Mouse (Mus musculus) activated CD4-positive, CD25-positive, alpha-beta regulatory T cell, adult 9 weeks (primary cell): ENCODE measurements around the gene Zbtb44. TPM values are rescaled to one million over a fixed set of nuclear protein-coding genes. Genes with fewer than 3 reads are reported as not detected.

Experiments
- polyA plus RNA-seq: library from polyadenylated mRNA; unstranded; fragments of 100-300 nt; shearing (Covaris generic); gene quantifications from one replicate; pipeline ENCODE4 v1.2.1, GENCODE M21; 2017

The Zbtb44 gene
- 16.4 TPM for polyA plus RNA-seq

GRCm38 (mm10) chr9:31030532-31031413 is at the start of gene Zbtb44:
Gene Zbtb44, plus strand, starts transcription at chr9:31030644.

Other genes with a start within 250 kb of the Zbtb44 start
- not detected for gene Adamts15, start 108.2 kb upstream of the Zbtb44 start, polyA plus RNA-seq
- 0.20 TPM for gene Adamts8, start 88.1 kb upstream of the Zbtb44 start, polyA plus RNA-seq
- gene St14, start 101.2 kb downstream of the Zbtb44 start, polyA plus RNA-seq = 17.6 TPM
- gene Aplp2, start 181.2 kb downstream of the Zbtb44 start, polyA plus RNA-seq = 155 TPM
- gene Prdm10, start 249.9 kb downstream of the Zbtb44 start, polyA plus RNA-seq = 14.6 TPM